Mouse (Mus musculus) layer of hippocampus, adult 18-20 months (tissue): ENCODE data around the gene Anxa6. TPM values are rescaled to one million over a fixed set of nuclear protein-coding genes. Genes with fewer than 3 reads are reported as not detected.

Source experiments
- DNase-seq, 2 experiments: peaks; one replicate each; pipeline ENCODE4 v3.0.0; 2022; ENCODE audit warnings: low spot score in 2 of 2
- long read RNA-seq: library from polyadenylated mRNA; stranded (forward); transcript quantifications from one replicate; pipeline ENCODE4 v2.0.0, GENCODE M21; 2021
- total RNA-seq, 2 experiments: library from RNA; stranded (reverse); gene quantifications; 2 replicates each; pipeline ENCODE4 v1.2.3; 2021

Gene Anxa6
- total RNA-seq = 10 to 100 TPM; 89.8 to 97.0 TPM
- long read RNA-seq, transcript Anxa6-201 (25 exons, 2,471 nt) = minor isoform, 20 of 130 reads
- long read RNA-seq, transcript Anxa6-202 (26 exons, 2,489 nt) = major isoform, 95 of 130 reads
- long read RNA-seq, partial matches to known transcripts = 7 of 130 reads
- long read RNA-seq, other reads (novel, unspliced or antisense) = 8 of 130 reads

GRCm38 (mm10) chr11:55033040-55033660 lies at the start of gene Anxa6:
Gene Anxa6, minus strand, starts transcription at chr11:55033445.
- DNase-seq = peak; percentile 72 to 80

DNA sequence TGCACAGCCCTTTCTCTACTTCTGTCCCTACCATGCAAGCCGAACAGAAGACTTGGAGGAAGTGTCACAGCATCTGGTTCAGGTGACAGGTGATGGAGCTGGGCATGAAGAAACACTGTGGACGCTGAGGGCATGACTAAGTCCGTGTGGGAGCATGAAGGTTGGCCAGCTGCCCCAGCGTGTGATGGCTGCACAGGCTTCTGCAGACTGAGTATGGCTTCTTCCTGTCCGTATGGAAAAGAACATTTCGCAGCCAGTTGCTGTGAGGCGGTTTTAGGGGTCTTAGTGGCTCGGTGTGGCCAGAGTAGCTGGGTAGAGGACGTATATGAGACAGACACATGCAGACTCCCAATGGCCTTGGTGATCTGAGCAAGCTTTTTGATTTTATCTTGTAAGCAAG lies 48.0 kb upstream of the Anxa6 start:
- no peak for DNase-seq

- no peak for DNase-seq
Observed at GRCm38 (mm10) chr11:55079180-55079579, 45.9 kb upstream of the Anxa6 start.

- DNase-seq = no peak
Observed at GRCm38 (mm10) chr11:55078502-55078901, 45.3 kb upstream of the Anxa6 start.

GRCm38 (mm10) chr11:55077331-55078231 lies 44.3 kb upstream of the Anxa6 start, which contains the start of gene Ccdc69:
Gene Ccdc69, minus strand, starts transcription at chr11:55078131.
- DNase-seq = no peak

DNA sequence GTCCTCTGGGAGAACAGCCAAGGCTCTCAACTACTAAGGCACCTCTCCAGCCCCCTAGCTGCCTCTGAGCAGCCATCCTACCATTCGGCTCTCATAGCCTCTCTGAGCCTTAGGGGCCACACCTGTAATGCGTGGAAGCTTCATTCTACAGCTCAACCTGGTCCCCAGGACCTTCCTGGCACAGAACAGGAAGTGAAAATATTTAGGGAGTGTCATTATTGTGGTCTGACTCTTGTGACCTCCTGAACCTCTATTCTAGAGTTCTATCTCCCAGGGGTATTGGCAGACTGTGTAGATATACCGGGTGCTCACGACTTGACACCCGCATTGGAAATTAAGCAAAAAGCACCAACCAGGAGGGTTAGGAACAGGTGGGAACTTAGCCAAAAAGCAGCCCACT lies 43.0 kb upstream of the Anxa6 start:
- DNase-seq = no peak

DNA sequence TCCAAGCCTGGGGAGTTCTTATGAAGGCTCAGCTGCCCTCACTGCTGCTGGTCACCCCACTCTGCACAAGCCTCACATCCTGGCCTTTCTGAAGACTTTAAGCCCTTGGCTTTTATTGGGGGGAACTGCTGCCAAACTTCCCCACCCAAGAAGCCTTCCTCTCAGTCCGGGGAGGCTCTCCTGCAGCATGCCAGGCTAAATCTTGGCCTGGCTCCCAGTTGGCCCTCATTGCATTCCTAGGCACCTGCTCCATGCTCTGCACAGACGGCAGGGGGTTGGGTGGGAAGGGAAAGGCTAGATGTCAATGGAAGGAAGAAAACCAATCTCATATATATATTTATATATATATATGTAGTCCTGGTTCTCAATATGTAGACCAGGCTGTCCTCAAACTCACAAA lies 42.4 kb upstream of the Anxa6 start:
- DNase-seq = no peak

DNA sequence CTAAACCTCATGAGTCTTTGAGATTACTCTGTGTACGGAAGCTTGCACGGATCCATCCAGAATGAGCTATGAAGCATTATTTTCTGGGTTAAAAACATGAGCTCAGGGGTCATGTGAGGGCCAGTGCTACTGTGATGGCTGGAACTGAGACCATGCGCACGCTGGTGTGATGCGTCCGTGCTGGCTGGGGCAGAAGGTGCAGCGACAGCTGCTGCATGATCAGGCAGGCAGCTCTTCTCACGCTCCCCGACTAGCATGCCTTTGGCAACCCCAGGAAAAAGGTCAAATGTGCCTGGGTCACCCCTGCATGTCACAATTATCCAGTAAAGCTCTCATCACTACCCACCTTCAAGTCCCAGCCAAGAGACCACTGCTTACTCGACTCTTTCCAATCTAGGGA lies 39.9 kb upstream of the Anxa6 start:
- DNase-seq = no peak

DNA sequence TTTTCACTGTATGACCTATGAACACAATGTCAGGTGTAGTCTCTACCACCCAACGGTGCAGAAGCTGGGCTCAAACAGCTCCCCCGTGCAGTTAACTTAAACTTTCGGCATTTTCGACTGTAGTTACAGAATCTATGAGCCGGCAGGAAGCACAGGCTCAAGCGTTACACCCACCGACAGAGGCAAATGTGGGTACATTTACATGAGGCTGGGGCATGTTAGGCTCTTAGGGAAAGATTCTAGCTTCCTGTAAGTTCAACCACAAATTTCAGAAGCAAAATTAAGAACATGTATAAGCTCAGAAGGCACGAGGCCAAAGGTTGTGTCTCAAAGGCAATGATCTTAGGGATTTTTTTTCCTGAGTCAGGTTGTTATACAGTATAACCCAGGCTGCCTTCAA lies 39.2 kb upstream of the Anxa6 start:
- DNase-seq = no peak

- no peak for DNase-seq
Observed at GRCm38 (mm10) chr11:55071344-55071743, 38.1 kb upstream of the Anxa6 start.

- DNase-seq = no peak
Observed at GRCm38 (mm10) chr11:55069023-55069422, 35.8 kb upstream of the Anxa6 start.

- no peak for DNase-seq
Observed at GRCm38 (mm10) chr11:55066921-55067320, 33.7 kb upstream of the Anxa6 start.

- DNase-seq = no peak
Observed at GRCm38 (mm10) chr11:55062856-55063255, 29.6 kb upstream of the Anxa6 start.

DNA sequence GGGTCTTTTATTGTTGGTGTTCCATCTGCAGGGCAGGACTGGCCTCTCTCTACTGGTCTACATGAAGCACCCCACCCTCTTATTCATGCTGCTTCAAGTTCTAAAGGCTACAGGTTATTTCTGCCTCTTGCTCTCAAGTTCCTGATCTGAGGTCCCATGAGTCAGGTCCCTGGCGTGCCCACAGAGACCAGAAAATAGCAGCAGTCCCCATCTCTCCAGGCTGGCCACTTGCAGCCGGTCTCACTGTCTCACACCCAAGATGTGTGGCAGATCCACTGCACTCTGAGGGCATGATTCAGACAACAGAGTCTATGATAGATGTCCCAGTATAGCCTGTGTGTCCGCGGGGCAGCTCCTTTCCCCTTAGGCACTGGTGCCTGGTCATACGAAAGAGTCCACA lies 27.6 kb upstream of the Anxa6 start:
- DNase-seq = no peak

GRCm38 (mm10) chr11:55057511-55057910 lies 24.3 kb upstream of the Anxa6 start:
- no peak for DNase-seq

GRCm38 (mm10) chr11:55050837-55051510 lies 17.7 kb upstream of the Anxa6 start:
- no peak for DNase-seq

DNA sequence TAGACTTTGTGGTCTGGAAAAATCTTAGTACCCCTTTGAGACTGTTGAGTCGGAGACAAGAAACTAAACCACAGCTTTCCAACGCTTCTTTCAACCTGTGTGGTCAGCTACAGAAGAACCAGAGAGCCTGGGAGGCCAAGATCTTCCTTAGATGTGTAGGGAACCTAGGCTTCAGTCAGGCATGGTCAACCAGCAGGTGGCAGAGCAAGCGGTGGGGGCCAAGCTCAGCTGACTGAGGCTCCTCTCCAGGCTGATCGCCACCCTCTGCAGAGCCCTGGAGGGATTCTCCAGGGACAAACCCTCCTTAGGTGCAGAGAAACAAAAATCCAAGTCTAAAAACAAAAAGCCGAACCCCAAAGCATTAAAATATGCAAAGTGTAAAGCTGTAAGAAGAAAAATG lies 13.4 kb upstream of the Anxa6 start:
- DNase-seq = no peak

- no peak for DNase-seq
Observed at GRCm38 (mm10) chr11:55041348-55041747, 8.1 kb upstream of the Anxa6 start.

DNA sequence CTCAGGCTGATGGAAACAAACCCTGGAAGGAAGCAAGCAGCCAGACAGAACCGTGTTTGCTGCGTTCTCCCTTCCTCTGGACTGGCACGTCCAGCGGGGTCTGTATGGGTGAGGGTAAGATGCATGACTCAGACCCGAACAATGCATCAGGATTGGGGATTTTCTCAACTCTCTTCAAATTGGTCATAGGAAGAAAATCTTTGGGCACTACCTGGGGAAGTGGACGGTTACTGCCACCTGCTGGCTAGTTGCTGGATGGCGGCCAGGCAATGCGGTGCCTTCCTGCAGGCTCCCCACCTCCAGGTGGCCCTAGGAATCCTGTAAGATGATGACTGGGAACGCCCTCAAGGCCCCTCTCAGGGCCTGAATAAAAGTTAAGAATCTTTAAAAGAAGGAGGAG lies 6.3 kb upstream of the Anxa6 start:
- DNase-seq = peak; percentile 53 to 80

GRCm38 (mm10) chr11:55036601-55037000 lies 3.4 kb upstream of the Anxa6 start:
- DNase-seq = no peak

DNA sequence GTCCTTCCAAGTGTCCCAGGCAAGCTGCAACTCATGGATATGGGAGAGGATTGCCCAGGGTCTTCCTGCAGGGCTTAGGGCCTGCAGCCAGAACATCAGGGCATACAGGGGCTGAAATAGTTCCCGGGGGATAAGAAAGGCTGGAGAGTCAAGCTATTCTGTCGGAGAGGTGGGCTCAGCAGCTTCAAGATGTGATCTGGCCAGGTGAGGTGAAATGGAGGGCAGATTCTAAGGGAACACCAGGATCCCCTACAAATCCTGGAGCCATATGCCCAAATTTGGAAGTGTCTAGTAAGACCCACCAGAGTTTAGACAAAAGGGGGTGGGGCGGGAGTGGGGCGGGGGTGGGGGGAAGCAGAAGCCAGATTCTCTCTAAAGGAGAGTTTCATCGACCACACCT lies 959 bp downstream of the Anxa6 start:
- no peak for DNase-seq

DNA sequence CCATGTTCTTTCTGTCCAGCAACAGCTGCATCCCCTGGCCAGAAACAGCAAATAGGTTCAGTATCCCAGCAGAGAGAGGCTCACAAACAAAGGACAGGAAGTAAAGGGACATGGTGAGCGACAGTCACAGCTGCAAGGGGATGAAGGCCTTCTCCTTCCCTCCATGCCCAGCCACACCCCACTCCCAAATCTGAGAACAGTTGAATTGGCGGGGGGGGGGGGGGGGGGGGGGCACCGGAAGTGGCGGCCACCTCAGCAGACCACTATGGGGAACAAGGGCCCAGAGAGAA lies 1.3 kb downstream of the Anxa6 start:
- no peak for DNase-seq
